Mouse (Mus musculus) heart, postnatal 0 days (tissue): ENCODE data around the gene Ccm2l.

Experiments used
- CTCF ChIP-seq: IDR thresholded peaks from 2 replicates; pipeline ENCODE4 v1.5.1; 2016; ENCODE audit warnings: antibody characterized with exemption, control low read depth, low read depth
- EP300 ChIP-seq: IDR thresholded peaks from 2 replicates; pipeline ENCODE4 v1.6.1; 2016; ENCODE audit warnings: antibody characterized with exemption, low read depth

DNA sequence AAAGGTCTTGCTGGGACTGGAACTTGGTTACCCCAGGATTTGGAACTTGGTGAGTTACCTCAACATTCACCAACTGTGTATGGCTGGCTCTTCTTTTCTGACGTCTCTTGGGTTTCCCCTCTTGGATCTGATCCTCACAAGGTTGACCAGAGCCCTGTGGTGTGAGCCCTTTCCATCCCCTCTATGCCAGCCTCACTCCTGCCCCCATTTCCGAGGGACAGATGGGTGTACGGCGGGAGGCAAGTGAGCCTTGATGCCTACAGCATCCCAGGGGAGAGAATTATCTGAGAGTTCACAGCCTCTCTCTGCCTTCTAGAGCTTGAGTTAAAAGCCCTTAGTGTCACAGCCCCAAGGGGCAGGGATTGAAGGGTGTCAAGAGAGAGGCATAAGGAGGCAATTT, 38.3 kb upstream of the Ccm2l start:
- TF ChIP-seq CTCF (no peak), EP300 (no peak)
